Mouse (Mus musculus): ENCODE measurements at regions not wholly inside any gene's neighbourhood (a gene's known extent, or its start where the extent isn't known, plus 50 kb on each side); places are given as distances from the start of the nearest gene placed in this dataset.

GRCm38 (mm10) chr12:77760976-77761375 lies 433.1 kb upstream of the Gm6657 start:
- no peak for ATAC-seq (replicated peaks; ENCODE audit: insufficient number of reproducible peaks, low FRiP score, low TSS enrichment, low read depth)
- Histone ChIP-seq H3K27me3 (ENCODE audit: control insufficient read depth, insufficient read depth, low read length) (no peaks in the 10 kb centered on the region), H3K36me3 (replicated peaks; ENCODE audit: control insufficient read depth, insufficient read depth, low read depth, low read length) (no peaks in the 10 kb centered on the region), H3K9me3 (replicated peaks; ENCODE audit: control insufficient read depth, low read length) (no peaks in the 10 kb centered on the region), H3K4me3 (ENCODE audit: low read depth, low read length) (no peak overlapping the region), H3K9ac (replicated peaks; ENCODE audit: low read length) (no peak overlapping the region), H3K27ac (replicated peaks; ENCODE audit: low read depth, low read length) (no peak overlapping the region), H3K4me1 (ENCODE audit: control insufficient read depth, insufficient read depth, low read length) (no peaks in the 10 kb centered on the region), H3K4me2 (ENCODE audit: low read depth, low read length) (no peak overlapping the region)
- 80% methylated on average over 3 of the region's 3 CpGs for WGBS
- DNase-seq (ENCODE audit: low spot score), result no peak

- H3K36me3 ChIP-seq (replicated peaks; ENCODE audit: control insufficient read depth, insufficient read depth, low read depth, low read length), result no peaks in the 10 kb centered on the region
- no peak overlapping the region for H3K27ac ChIP-seq (replicated peaks; ENCODE audit: low read depth, low read length)
- DNase-seq (ENCODE audit: low spot score) (no peak), ATAC-seq (replicated peaks; ENCODE audit: insufficient number of reproducible peaks, low FRiP score, low TSS enrichment, low read depth) (no peak)
- no peaks in the 10 kb centered on the region for H3K27me3 ChIP-seq (ENCODE audit: control insufficient read depth, insufficient read depth, low read length)
- no peak overlapping the region for H3K9ac ChIP-seq (replicated peaks; ENCODE audit: low read length)
- no peak overlapping the region for H3K4me3 ChIP-seq (ENCODE audit: low read depth, low read length)
- no peak overlapping the region for H3K4me2 ChIP-seq (ENCODE audit: low read depth, low read length)
- H3K9me3 ChIP-seq (replicated peaks; ENCODE audit: control insufficient read depth, low read length), result no peaks in the 10 kb centered on the region
- no peaks in the 10 kb centered on the region for H3K4me1 ChIP-seq (ENCODE audit: control insufficient read depth, insufficient read depth, low read length)
- 82% methylated on average over 6 of the region's 6 CpGs for WGBS
Observed at GRCm38 (mm10) chr12:77776011-77776546, 418.0 kb upstream of the Gm6657 start.

- Histone ChIP-seq H3K9ac (replicated peaks; ENCODE audit: low read length) (no peak overlapping the region), H3K27ac (replicated peaks; ENCODE audit: low read depth, low read length) (no peak overlapping the region), H3K36me3 (replicated peaks; ENCODE audit: control insufficient read depth, insufficient read depth, low read depth, low read length) (no peaks in the 10 kb centered on the region), H3K9me3 (replicated peaks; ENCODE audit: control insufficient read depth, low read length) (no peaks in the 10 kb centered on the region), H3K4me3 (ENCODE audit: low read depth, low read length) (no peak overlapping the region), H3K27me3 (ENCODE audit: control insufficient read depth, insufficient read depth, low read length) (no peaks in the 10 kb centered on the region), H3K4me1 (ENCODE audit: control insufficient read depth, insufficient read depth, low read length) (no peaks in the 10 kb centered on the region), H3K4me2 (ENCODE audit: low read depth, low read length) (no peak overlapping the region)
- DNase-seq (ENCODE audit: low spot score), result no peak
- WGBS, result 86% methylated on average over 8 of the region's 8 CpGs
- ATAC-seq (replicated peaks; ENCODE audit: insufficient number of reproducible peaks, low FRiP score, low TSS enrichment, low read depth), result no peak
Observed at GRCm38 (mm10) chr12:77776755-77777154, 417.3 kb upstream of the Gm6657 start.

GRCm38 (mm10) chr12:77780885-77781698 lies 412.9 kb upstream of the Gm6657 start:
- peak overlapping the region; percentile 16; the same call in 1 of the 2 replicates for H3K4me3 ChIP-seq (ENCODE audit: low read depth, low read length)
- 30% methylated on average over 20 of the region's 20 CpGs for WGBS
- H3K4me1 ChIP-seq (ENCODE audit: control insufficient read depth, insufficient read depth, low read length), result no peaks in the 10 kb centered on the region
- peak overlapping the region; percentile 14; the same call in 1 of the 2 replicates for H3K4me2 ChIP-seq (ENCODE audit: low read depth, low read length)
- no peaks in the 10 kb centered on the region for H3K9me3 ChIP-seq (replicated peaks; ENCODE audit: control insufficient read depth, low read length)
- no peaks in the 10 kb centered on the region for H3K27me3 ChIP-seq (ENCODE audit: control insufficient read depth, insufficient read depth, low read length)
- peak; percentile 85 for DNase-seq (ENCODE audit: low spot score)
- no peaks in the 10 kb centered on the region for H3K36me3 ChIP-seq (replicated peaks; ENCODE audit: control insufficient read depth, insufficient read depth, low read depth, low read length)
- ATAC-seq (replicated peaks; ENCODE audit: insufficient number of reproducible peaks, low FRiP score, low TSS enrichment, low read depth), result peak; percentile 79
- peak overlapping the region; percentile 4; the same call in 1 of the 2 replicates for H3K9ac ChIP-seq (replicated peaks; ENCODE audit: low read length)
- no peak overlapping the region for H3K27ac ChIP-seq (replicated peaks; ENCODE audit: low read depth, low read length)

GRCm38 (mm10) chr12:77783909-77784308 lies 410.1 kb upstream of the Gm6657 start:
- H3K27ac ChIP-seq (replicated peaks; ENCODE audit: low read depth, low read length), result no peak overlapping the region

GRCm38 (mm10) chr12:77785647-77786046 lies 408.4 kb upstream of the Gm6657 start:
- no peak overlapping the region for H3K27ac ChIP-seq (replicated peaks; ENCODE audit: low read depth, low read length)
- ATAC-seq (replicated peaks; ENCODE audit: insufficient number of reproducible peaks, low FRiP score, low TSS enrichment, low read depth) (no peak), DNase-seq (ENCODE audit: low spot score) (no peak)
- H3K4me1 ChIP-seq (ENCODE audit: control insufficient read depth, insufficient read depth, low read length), result peaks cover 2% of the 10 kb centered on the region; the same call in 1 of the 2 replicates
- no peak overlapping the region for H3K9ac ChIP-seq (replicated peaks; ENCODE audit: low read length)
- no peaks in the 10 kb centered on the region for H3K36me3 ChIP-seq (replicated peaks; ENCODE audit: control insufficient read depth, insufficient read depth, low read depth, low read length)
- H3K27me3 ChIP-seq (ENCODE audit: control insufficient read depth, insufficient read depth, low read length), result no peaks in the 10 kb centered on the region
- no peak overlapping the region for H3K4me2 ChIP-seq (ENCODE audit: low read depth, low read length)
- no peaks in the 10 kb centered on the region for H3K9me3 ChIP-seq (replicated peaks; ENCODE audit: control insufficient read depth, low read length)
- no peak overlapping the region for H3K4me3 ChIP-seq (ENCODE audit: low read depth, low read length)
- 87% methylated on average over 6 of the region's 6 CpGs for WGBS

More at GRCm38 (mm10) chr12:77783909-77784308, 410.1 kb upstream of the Gm6657 start:
- 83% methylated on average over 9 of the region's 9 CpGs for WGBS
- Histone ChIP-seq H3K27me3 (ENCODE audit: control insufficient read depth, insufficient read depth, low read length) (no peaks in the 10 kb centered on the region), H3K4me1 (ENCODE audit: control insufficient read depth, insufficient read depth, low read length) (no peaks in the 10 kb centered on the region), H3K9ac (replicated peaks; ENCODE audit: low read length) (no peak overlapping the region), H3K9me3 (replicated peaks; ENCODE audit: control insufficient read depth, low read length) (no peaks in the 10 kb centered on the region), H3K4me3 (ENCODE audit: low read depth, low read length) (no peak overlapping the region), H3K4me2 (ENCODE audit: low read depth, low read length) (no peak overlapping the region), H3K36me3 (replicated peaks; ENCODE audit: control insufficient read depth, insufficient read depth, low read depth, low read length) (no peaks in the 10 kb centered on the region)
- DNase-seq (ENCODE audit: low spot score), result no peak
- ATAC-seq (replicated peaks; ENCODE audit: insufficient number of reproducible peaks, low FRiP score, low TSS enrichment, low read depth), result no peak

- H3K4me1 ChIP-seq (ENCODE audit: control insufficient read depth, insufficient read depth, low read length), result peaks cover 2% of the 10 kb centered on the region; the same call in 1 of the 2 replicates
- no peaks in the 10 kb centered on the region for H3K36me3 ChIP-seq (replicated peaks; ENCODE audit: control insufficient read depth, insufficient read depth, low read depth, low read length)
- H3K27me3 ChIP-seq (ENCODE audit: control insufficient read depth, insufficient read depth, low read length), result no peaks in the 10 kb centered on the region
- no peak overlapping the region for H3K9ac ChIP-seq (replicated peaks; ENCODE audit: low read length)
- 50% methylated on average over 4 of the region's 4 CpGs for WGBS
- H3K27ac ChIP-seq (replicated peaks; ENCODE audit: low read depth, low read length), result no peak overlapping the region
- ATAC-seq (replicated peaks; ENCODE audit: insufficient number of reproducible peaks, low FRiP score, low TSS enrichment, low read depth) (no peak), DNase-seq (ENCODE audit: low spot score) (no peak)
- H3K9me3 ChIP-seq (replicated peaks; ENCODE audit: control insufficient read depth, low read length), result no peaks in the 10 kb centered on the region
- H3K4me3 ChIP-seq (ENCODE audit: low read depth, low read length), result no peak overlapping the region
- no peak overlapping the region for H3K4me2 ChIP-seq (ENCODE audit: low read depth, low read length)
Observed at GRCm38 (mm10) chr12:77786678-77787077, 407.4 kb upstream of the Gm6657 start.

- no peaks in the 10 kb centered on the region for H3K9me3 ChIP-seq (replicated peaks; ENCODE audit: control insufficient read depth, low read length)
- H3K27me3 ChIP-seq (ENCODE audit: control insufficient read depth, insufficient read depth, low read length), result no peaks in the 10 kb centered on the region
- ATAC-seq (replicated peaks; ENCODE audit: insufficient number of reproducible peaks, low FRiP score, low TSS enrichment, low read depth) (no peak), DNase-seq (ENCODE audit: low spot score) (no peak)
- H3K4me2 ChIP-seq (ENCODE audit: low read depth, low read length), result no peak overlapping the region
- no peak overlapping the region for H3K9ac ChIP-seq (replicated peaks; ENCODE audit: low read length)
- H3K36me3 ChIP-seq (replicated peaks; ENCODE audit: control insufficient read depth, insufficient read depth, low read depth, low read length), result no peaks in the 10 kb centered on the region
- WGBS, result 77% methylated on average over 2 of the region's 2 CpGs
- H3K4me3 ChIP-seq (ENCODE audit: low read depth, low read length), result no peak overlapping the region
- no peak overlapping the region for H3K27ac ChIP-seq (replicated peaks; ENCODE audit: low read depth, low read length)
- peaks cover 2% of the 10 kb centered on the region; the same call in 1 of the 2 replicates for H3K4me1 ChIP-seq (ENCODE audit: control insufficient read depth, insufficient read depth, low read length)
Observed at GRCm38 (mm10) chr12:77788273-77788672, 405.8 kb upstream of the Gm6657 start.
